Mouse (Mus musculus): ENCODE results near the gene Rab27a.

DNA sequence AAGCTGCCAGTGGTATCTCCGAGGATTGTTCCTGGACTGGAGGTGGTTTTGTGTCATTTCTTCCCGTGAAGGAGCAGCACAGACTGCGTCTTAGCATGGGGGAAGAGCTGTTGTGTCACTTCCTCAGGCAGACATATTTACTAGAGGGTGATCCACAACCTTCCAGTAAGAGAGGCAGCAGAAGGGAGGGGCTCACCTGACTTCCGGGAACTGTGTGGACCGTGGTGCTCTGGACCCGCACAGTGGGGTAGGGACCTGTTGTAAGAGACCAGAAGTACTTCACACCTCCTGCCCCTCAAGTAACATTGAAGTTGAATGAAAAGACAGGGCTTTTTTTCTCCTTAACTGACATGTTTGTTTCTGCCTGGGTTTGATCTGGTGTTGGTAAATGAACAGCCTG is 39.5 kb upstream of the Rab27a start:
- TF ChIP-seq CTCF (IDR thresholded peaks at IDR 0.05; ENCODE audit: borderline replicate concordance, control insufficient read depth, extremely low read depth, insufficient read depth, low read length, poor library complexity) (no peak), POLR2A (IDR thresholded peaks at IDR 0.05; ENCODE audit: control insufficient read depth, extremely low read depth, insufficient read depth, low read length, poor library complexity) (no peak)
